Mouse (Mus musculus) ES-Bruce4 (cell line): ENCODE measurements around the gene Gm9844. TPM values are rescaled to one million over a fixed set of nuclear protein-coding genes. Genes with fewer than 3 reads are reported as not detected.

Experiments
- H3K27ac ChIP-seq: 2 replicates; pipeline ENCODE4 v1.5.1; 2012; ENCODE audit warnings: low read length, inconsistent platforms; ENCODE audit not compliant: insufficient read depth
- H3K27me3 ChIP-seq: 2 replicates; pipeline ENCODE4 v1.6.1; 2012; ENCODE audit warnings: mild to moderate bottlenecking, low read length, inconsistent platforms; ENCODE audit not compliant: control insufficient read depth, poor library complexity, insufficient read depth, severe bottlenecking
- H3K36me3 ChIP-seq: 2 replicates; pipeline ENCODE4 v1.6.1; 2012; ENCODE audit warnings: inconsistent platforms, mild to moderate bottlenecking, low read length, moderate library complexity; ENCODE audit not compliant: control insufficient read depth, poor library complexity, insufficient read depth, severe bottlenecking
- H3K4me1 ChIP-seq: one replicate; pipeline ENCODE4 v1.8.1; 2011; ENCODE audit warnings: low read length; ENCODE audit not compliant: control insufficient read depth, insufficient read depth
- H3K4me3 ChIP-seq: 2 replicates; pipeline ENCODE4 v1.5.1; 2011; ENCODE audit warnings: low read depth, mild to moderate bottlenecking, low read length
- H3K9ac ChIP-seq: 2 replicates; pipeline ENCODE4 v1.6.1; 2012; ENCODE audit warnings: low read depth, mild to moderate bottlenecking, inconsistent platforms; ENCODE audit not compliant: poor library complexity, severe bottlenecking
- H3K9me3 ChIP-seq: replicated peaks from 2 replicates; pipeline ENCODE4 v1.6.1; 2012; ENCODE audit warnings: mild to moderate bottlenecking, low read length, inconsistent platforms; ENCODE audit not compliant: control insufficient read depth, poor library complexity, insufficient read depth, severe bottlenecking
- CTCF ChIP-seq: IDR thresholded peaks from one replicate; pipeline ENCODE4 v1.8.1; 2011; ENCODE audit warnings: low read depth, low read length
- EP300 ChIP-seq: IDR thresholded peaks from 2 replicates; pipeline ENCODE4 v1.6.1; 2011; ENCODE audit warnings: low read depth, low read length; ENCODE audit not compliant: insufficient read depth
- POLR2A ChIP-seq: IDR thresholded peaks from one replicate; pipeline ENCODE4 v1.8.1; 2011; ENCODE audit warnings: low read length; ENCODE audit not compliant: insufficient read depth
- polyA plus RNA-seq: library from polyadenylated mRNA; stranded (reverse); fragments of >200 nt; gene quantifications from 2 replicates; pipeline ENCODE4 v1.2.4, GENCODE M21; 2011; ENCODE audit warnings: low read depth; ENCODE audit not compliant: missing spikeins, insufficient read depth, insufficient read length

Gene Gm9844
- polyA plus RNA-seq, 1 experiment, result 21.9 TPM

DNA sequence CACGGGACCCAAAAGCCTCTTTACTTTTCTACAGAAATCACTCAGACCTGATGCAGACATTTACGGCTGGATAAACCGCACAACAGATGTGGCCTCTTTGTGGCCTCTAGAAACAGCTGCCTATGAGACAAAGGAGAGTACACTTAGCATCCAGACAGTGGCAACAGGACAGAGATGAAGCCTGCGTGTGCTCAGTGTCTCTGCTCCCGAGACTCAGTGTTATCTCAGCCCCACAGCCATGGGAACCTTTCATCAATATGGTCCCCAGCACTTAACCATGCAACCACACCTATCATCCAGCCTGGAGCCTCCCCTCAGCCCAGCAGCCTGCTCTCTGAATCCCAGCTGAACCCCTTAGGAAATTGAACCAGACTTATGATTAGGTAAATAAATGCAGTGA is 2.8 kb upstream of the Gm9844 start:
- no peaks in the 10 kb centered on the region for H3K27me3 ChIP-seq
- no peaks in the 10 kb centered on the region for H3K9me3 ChIP-seq
- H3K36me3 ChIP-seq, result no peaks in the 10 kb centered on the region
- no peak for TF ChIP-seq POLR2A
- no peak for TF ChIP-seq CTCF
- TF ChIP-seq EP300, result no peak
- no peak overlapping the region for H3K27ac ChIP-seq
- H3K4me3 ChIP-seq, result no peak overlapping the region
- H3K9ac ChIP-seq, result no peak overlapping the region
- peaks cover 3% of the 10 kb centered on the region for H3K4me1 ChIP-seq

DNA sequence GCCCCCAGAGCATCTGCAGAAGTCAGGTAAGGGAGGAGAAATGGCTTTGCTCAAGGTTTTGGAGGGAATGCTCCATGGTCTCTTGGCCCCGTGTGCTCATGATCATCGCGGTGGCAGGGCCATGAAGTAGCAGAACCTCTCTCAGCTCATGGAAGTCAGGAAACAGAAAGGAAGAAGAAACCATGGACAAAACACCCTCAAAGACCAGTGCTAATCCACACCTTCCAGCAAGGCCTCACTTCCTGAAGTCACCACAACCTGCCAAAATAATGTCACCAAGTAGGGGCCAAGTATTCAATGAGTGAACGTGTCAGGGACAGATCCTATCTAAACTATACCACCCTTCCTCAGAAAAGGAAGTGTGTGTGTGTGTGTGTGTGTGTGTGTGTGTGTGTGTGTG is 840 bp downstream of the Gm9844 start:
- Histone ChIP-seq H3K9me3 (no peaks in the 10 kb centered on the region), H3K4me1 (no peaks in the 10 kb centered on the region), H3K36me3 (no peaks in the 10 kb centered on the region), H3K27me3 (no peaks in the 10 kb centered on the region), H3K4me3 (no peak overlapping the region), H3K9ac (no peak overlapping the region), H3K27ac (no peak overlapping the region)
- TF ChIP-seq POLR2A, result no peak
- no peak for TF ChIP-seq CTCF
- TF ChIP-seq EP300, result no peak

DNA sequence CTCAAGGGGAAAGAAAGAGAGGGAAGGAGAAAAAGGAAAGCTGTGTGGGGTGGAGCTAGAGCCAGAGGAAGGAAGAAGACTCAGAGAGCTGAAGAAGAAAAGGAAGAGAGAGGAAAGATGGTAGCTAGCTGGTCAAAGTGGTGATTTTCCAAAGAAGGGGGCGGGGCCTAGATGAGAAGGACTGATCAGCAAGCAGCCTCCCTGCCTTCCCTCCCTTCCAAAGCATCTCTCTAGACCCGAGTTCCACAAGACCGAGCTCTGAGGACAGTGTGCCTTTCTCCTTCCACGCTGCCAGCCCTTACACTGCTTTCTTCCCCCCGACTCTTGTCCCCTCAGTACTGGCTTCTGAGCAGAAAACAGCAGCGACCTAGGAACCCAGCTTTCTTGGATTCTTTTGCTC is 2.1 kb downstream of the Gm9844 start:
- H3K4me3 ChIP-seq, result no peak overlapping the region
- H3K36me3 ChIP-seq, result no peaks in the 10 kb centered on the region
- H3K27me3 ChIP-seq, result no peaks in the 10 kb centered on the region
- H3K27ac ChIP-seq, result no peak overlapping the region
- H3K4me1 ChIP-seq, result no peaks in the 10 kb centered on the region
- H3K9me3 ChIP-seq, result no peaks in the 10 kb centered on the region
- no peak overlapping the region for H3K9ac ChIP-seq
- TF ChIP-seq EP300 (no peak), CTCF (no peak), POLR2A (no peak)

DNA sequence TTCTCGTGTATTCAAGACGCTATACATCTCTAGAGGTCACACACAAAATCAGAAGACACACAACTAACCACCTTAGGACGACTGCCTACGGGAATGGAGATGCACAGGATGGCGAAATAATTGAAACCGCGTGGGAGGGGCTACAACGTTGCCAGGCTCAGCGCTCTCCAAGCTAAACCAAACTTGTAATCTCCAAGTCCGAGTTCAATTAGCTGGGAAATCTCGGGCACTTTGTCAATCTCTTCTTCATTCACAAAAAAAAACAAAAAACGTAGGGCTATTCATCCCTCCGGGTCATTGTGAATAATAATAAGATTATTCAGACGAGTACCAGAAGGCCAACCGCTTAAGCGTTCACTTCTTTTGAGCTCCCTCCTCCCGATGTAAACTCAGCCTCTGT is 7.1 kb downstream of the Gm9844 start:
- Histone ChIP-seq H3K4me3 (no peak overlapping the region), H3K9me3 (no peaks in the 10 kb centered on the region), H3K9ac (no peak overlapping the region), H3K27ac (no peak overlapping the region), H3K27me3 (no peaks in the 10 kb centered on the region), H3K36me3 (no peaks in the 10 kb centered on the region), H3K4me1 (no peaks in the 10 kb centered on the region)
- TF ChIP-seq POLR2A (no peak), CTCF (no peak), EP300 (no peak)

DNA sequence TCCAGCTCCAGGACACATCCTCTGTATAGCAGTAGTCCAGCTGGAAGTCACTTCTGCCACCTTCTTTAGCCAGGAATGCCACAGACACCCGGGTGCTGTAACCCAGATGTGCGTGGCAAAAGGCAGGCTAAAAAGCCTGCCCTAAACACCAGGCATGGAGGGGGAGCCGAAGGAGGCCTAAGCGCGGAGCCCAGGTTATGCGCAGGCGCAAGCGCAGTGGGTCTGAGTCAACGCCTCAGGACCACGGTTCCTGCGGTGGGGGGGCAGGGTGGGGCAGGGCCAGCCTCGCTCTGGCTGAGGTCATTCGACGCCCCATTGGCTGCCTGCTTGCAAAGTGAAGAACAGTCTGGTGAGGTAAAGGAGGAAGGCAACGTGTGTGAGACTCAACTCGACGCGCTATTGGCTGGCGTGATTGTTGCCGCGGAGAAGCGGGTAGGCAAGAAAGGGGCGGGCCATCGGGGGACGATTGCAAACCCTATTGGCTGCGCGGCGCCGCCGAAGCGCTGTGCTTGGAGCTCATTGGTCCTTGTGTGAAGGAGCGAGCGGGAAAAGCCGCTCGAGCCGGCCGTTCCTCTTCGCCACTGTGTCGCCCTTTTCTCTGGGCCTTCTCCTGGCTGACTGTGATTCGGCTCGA is 7.6 kb downstream of the Gm9844 start, which contains the start of the genes Lypd4 and Dmrtc2:
Gene Lypd4, minus strand, starts transcription at position 410 of the 634 bp plus-strand sequence.
Gene Dmrtc2, plus strand, starts transcription at position 526 of the 634 bp plus-strand sequence.
- no peak within 1 kb of the TSS for H3K27ac ChIP-seq
- H3K9me3 ChIP-seq, result no peaks in the 10 kb centered on the region
- peak within 1 kb of the TSS; percentile 24; the same call in 1 of the 2 replicates for H3K9ac ChIP-seq
- peak within 1 kb of the TSS; percentile 21; the same call in 1 of the 2 replicates for H3K4me3 ChIP-seq
- H3K27me3 ChIP-seq, result no peaks in the 10 kb centered on the region
- H3K36me3 ChIP-seq, result no peaks in the 10 kb centered on the region
- TF ChIP-seq CTCF (no peak), EP300 (no peak), POLR2A (no peak)
- no peaks in the 10 kb centered on the region for H3K4me1 ChIP-seq

DNA sequence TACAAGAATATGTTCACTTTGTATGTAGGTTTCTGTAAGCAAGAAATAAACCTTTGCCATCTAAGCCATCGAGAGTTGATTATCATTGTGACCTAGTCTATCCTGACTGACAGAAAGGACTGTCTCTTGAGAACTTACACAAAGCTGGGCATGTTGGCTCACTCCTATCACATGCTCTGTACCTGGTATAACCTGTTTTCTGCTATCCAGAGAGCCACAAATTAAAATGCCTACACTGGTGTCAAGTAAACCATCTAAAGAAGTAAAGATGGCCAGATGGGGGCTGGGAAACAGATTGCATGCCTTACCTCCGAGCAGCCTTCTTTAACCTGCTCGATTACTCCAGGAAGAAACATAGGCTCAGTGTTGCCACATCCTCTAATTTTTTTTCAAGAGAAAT is 15.6 kb downstream of the Gm9844 start:
- Histone ChIP-seq H3K4me1 (peaks cover 7% of the 10 kb centered on the region), H3K9ac (no peak overlapping the region), H3K27me3 (no peaks in the 10 kb centered on the region), H3K9me3 (no peaks in the 10 kb centered on the region), H3K4me3 (no peak overlapping the region), H3K36me3 (no peaks in the 10 kb centered on the region), H3K27ac (no peak overlapping the region)
- TF ChIP-seq EP300, result no peak
- no peak for TF ChIP-seq POLR2A
- TF ChIP-seq CTCF, result no peak
